Mouse (Mus musculus) gastrocnemius, adult 8-10 months (tissue): ENCODE results near the gene Fdxr. TPM values are rescaled to one million over a fixed set of nuclear protein-coding genes. Genes with fewer than 3 reads are reported as not detected.

Source experiments
- DNase-seq, 2 experiments: peaks; one replicate each; pipeline ENCODE4 v3.0.0; 2022; ENCODE audit warnings: low spot score in 2 of 2
- total RNA-seq, 4 experiments: library from RNA; stranded (reverse); gene quantifications; 2 replicates each; pipeline ENCODE4 v1.2.4; 2022

Gene Fdxr
- total RNA-seq, 4 experiments from 2014 or later, result 2.4 to 4.1 (median 2.7) TPM

GRCm38 (mm10) chr11:115269330-115270066 lies 7.4 kb downstream of the Fdxr start:
- DNase-seq, result no peak

GRCm38 (mm10) chr11:115267958-115268357 lies 8.9 kb downstream of the Fdxr start:
- no peak for DNase-seq

- DNase-seq, result no peak
Measured at GRCm38 (mm10) chr11:115267061-115267883, 9.6 kb downstream of the Fdxr start, which contains the start of gene Grin2c. Grin2c (minus strand) TSS chr11:115267243.

GRCm38 (mm10) chr11:115266400-115266778 lies 10.5 kb downstream of the Fdxr start:
- no peak for DNase-seq

GRCm38 (mm10) chr11:115265771-115266399 lies 11.0 kb downstream of the Fdxr start:
- no peak for DNase-seq

- no peak for DNase-seq
Measured at GRCm38 (mm10) chr11:115264862-115265668, 11.8 kb downstream of the Fdxr start.

GRCm38 (mm10) chr11:115264136-115264861 lies 12.6 kb downstream of the Fdxr start:
- DNase-seq, result no peak

- no peak for DNase-seq
Measured at GRCm38 (mm10) chr11:115262954-115263353, 13.9 kb downstream of the Fdxr start.

- no peak for DNase-seq
Measured at GRCm38 (mm10) chr11:115259134-115259533, 17.7 kb downstream of the Fdxr start.

- DNase-seq, result no peak
Measured at GRCm38 (mm10) chr11:115257775-115258510, 18.9 kb downstream of the Fdxr start.

- DNase-seq, result no peak
Measured at GRCm38 (mm10) chr11:115251258-115251657, 25.6 kb downstream of the Fdxr start.

GRCm38 (mm10) chr11:115250405-115251090 lies 26.3 kb downstream of the Fdxr start:
- no peak for DNase-seq

GRCm38 (mm10) chr11:115249721-115250404 lies 27.0 kb downstream of the Fdxr start:
- no peak for DNase-seq

- no peak for DNase-seq
Measured at GRCm38 (mm10) chr11:115247945-115248344, 28.9 kb downstream of the Fdxr start.

- no peak for DNase-seq
Measured at GRCm38 (mm10) chr11:115247240-115247639, 29.6 kb downstream of the Fdxr start.

- no peak for DNase-seq
Measured at GRCm38 (mm10) chr11:115246386-115246785, 30.5 kb downstream of the Fdxr start.

- DNase-seq, result no peak
Measured at GRCm38 (mm10) chr11:115244840-115245239, 32.0 kb downstream of the Fdxr start.

- no peak for DNase-seq
Measured at GRCm38 (mm10) chr11:115243783-115244182, 33.1 kb downstream of the Fdxr start.

- DNase-seq, result no peak
Measured at GRCm38 (mm10) chr11:115242746-115243145, 34.1 kb downstream of the Fdxr start.
